Mouse (Mus musculus) effector memory CD4-positive, alpha-beta T cell, adult 7 months (primary cell): Measurements from ENCODE around the gene Erap1. TPM values are rescaled to one million over a fixed set of nuclear protein-coding genes. Genes with fewer than 3 reads are reported as not detected.

Experiments
- polyA plus RNA-seq: library from polyadenylated mRNA; unstranded; fragments of 100-300 nt; shearing (Covaris generic); gene quantifications from one replicate; pipeline ENCODE4 v1.2.1, GENCODE M21; 2017

Erap1 gene
- polyA plus RNA-seq = 118 TPM

DNA sequence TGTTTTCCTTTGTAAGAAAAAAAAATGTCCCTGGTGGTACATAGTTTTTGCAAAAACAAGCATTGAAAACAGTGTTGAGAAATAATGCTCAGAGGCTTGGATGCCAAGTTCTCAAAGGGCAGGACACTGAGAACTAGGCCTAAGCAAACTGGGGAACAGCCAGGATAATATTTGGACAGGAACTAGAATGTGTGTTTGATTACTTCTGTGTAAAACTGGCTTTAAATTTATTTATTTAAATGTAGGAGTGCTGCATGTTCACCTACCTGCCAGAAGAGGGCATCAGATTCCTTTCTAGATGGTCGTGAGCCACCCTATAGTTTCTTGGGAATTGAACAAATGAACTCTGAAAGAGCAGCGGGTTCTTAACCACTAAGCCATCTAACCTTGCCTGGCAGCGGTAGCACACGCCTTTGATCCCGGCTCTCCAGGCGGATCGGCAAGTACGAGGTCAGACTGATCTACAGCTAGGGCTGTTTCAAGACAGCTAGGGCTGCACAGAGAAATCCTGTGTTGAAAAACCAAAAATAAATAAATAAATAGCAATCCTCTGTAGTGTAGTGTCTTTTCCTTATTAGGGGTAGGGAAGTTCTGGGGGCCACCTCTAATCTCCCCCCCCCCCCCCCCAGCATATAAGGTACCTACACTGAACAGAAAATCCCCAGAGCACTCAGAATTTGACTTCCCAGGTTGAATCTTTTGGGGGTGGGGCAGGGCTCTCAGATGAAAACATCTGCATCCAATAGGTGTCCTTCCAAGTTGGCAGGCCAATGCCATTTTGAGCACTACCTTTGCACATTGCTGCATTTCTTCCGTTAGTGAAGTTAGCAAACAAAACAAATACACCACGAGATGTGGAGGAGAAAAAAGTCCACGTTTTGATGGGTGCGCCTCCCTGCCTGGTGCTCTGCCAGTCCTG is at the start of gene Erap1:
Erap1 (plus strand) TSS at position 776 of the 919 bp plus-strand sequence.

Other genes with a start within 250 kb of the Erap1 start
- 0.09 TPM for gene Zfp72, start 248.7 kb upstream of the Erap1 start, polyA plus RNA-seq
- gene Ftl1-ps1, start 239.9 kb upstream of the Erap1 start, polyA plus RNA-seq = 56.1 TPM
- 9.1 TPM for gene Zfp825, start 145.6 kb upstream of the Erap1 start, polyA plus RNA-seq
- 192 TPM for gene Cast, start 169.2 kb downstream of the Erap1 start, polyA plus RNA-seq